Mouse (Mus musculus) heart, adult 18-20 months (tissue): ENCODE measurements around the gene Fam213a. TPM values are rescaled to one million over a fixed set of nuclear protein-coding genes. Genes with fewer than 3 reads are reported as not detected.

Experiments used
- DNase-seq, 2 experiments: peaks; one replicate each; pipeline ENCODE4 v3.0.0; 2021 to 2022; ENCODE audit warnings: mixed read lengths in 1 of 2
- total RNA-seq, 2 experiments: library from RNA; stranded (reverse); gene quantifications; 2 replicates each; pipeline ENCODE4 v1.2.3; 2021

Fam213a gene
- total RNA-seq, 2 experiments from 2014 or later, result 33.8 to 46.0 TPM

DNA sequence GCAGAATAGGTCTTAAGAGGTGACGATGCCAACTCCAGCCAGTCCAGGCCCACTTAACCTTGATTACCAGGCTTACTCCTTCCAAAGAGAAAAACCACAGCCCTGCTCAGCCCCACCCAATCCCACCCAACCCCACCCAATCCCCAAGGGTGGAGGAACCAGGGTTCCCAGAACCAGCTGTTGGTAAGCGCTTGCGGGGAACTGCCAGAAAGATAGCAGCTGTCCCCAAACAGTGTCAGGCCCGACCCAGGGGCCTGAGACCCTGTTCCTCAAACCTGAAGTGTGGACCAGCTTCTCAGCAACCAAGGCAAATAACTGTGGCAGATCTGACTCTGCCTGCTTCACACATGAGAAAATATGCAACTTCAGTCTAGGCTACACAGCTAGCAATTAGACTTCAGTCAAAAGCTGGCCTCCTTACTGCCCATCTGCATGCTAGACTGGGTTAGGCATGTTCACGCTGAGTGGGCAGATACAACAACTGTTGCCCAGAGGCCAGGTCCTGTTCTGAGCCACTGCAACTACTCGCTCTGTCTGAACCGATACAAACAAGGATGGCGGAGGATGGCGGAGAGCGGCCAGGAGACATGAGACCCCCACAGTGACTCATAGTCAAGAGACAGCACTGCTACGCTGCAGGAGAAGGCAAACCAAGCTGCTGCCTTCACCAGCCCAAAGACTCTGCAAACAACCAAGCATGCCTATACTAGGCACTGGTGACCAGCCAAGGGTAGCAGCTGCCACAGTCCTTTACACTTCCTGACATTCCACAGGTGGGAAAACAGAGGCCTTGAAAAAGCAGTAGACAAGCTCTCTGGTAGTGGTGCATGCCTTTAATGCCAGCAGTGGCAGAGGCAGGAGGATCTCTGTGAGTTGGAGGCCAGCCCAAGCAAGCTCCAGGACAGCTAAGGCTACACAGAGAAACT is 51.0 kb downstream of the Fam213a start:
- no peak for DNase-seq

DNA sequence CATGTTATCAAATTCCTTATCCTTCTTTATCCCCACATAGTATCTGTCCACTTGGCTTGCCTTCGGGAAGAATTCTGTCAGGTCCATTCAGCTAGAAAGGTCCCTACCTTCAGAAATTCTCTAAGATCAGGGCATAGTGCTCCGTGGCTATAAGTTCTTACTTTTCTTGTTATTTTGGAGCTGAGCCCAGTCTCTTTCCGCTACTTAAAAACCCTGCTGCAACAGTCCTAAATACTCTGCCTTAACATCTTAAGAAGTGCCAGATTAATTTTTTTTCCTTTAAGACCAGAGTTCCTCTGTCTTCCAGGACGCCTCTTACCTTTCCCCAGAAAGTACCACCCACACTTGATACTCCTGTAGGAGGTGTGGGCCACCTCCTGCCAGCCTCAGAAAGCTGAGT is 53.4 kb downstream of the Fam213a start:
- DNase-seq, result no peak

DNA sequence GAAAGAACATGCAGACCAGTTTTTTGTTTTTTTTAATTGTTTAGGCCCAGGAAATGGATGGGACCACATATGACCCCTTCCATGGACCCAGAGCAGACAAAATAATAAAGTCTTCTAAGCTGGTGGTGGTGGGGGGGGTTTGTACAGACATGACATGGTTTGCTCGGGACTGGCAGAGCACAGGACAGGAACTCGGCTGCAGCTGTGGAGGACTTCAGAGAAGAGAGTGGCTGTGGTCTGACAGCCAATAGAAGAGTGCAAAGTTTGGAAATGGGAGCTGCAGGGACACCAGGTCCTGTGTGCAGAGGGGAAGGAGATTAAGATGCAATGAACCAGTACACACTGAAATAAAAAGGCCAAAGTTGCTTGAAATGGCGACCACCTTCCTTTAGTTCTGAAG is 54.0 kb downstream of the Fam213a start:
- no peak for DNase-seq

DNA sequence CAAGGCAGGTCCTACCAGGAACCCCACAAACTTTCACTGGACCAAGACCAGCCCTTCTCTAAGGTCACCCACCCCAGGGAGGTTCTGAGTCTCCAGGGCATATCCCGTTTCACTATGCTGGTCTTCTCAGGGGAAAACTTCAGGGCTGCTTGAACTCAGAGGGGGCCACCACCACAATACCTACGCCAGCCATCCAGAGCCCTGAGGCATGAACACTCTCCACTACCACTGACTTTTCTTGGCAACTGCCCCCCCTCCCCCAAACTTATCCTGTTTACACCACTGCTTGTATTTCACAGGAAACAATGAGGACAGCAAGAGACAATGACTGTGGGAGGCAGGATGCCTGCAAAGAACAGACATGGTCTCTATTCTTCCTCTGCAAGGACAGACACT is 54.6 kb downstream of the Fam213a start:
- peak; percentile 47 to 80 for DNase-seq

DNA sequence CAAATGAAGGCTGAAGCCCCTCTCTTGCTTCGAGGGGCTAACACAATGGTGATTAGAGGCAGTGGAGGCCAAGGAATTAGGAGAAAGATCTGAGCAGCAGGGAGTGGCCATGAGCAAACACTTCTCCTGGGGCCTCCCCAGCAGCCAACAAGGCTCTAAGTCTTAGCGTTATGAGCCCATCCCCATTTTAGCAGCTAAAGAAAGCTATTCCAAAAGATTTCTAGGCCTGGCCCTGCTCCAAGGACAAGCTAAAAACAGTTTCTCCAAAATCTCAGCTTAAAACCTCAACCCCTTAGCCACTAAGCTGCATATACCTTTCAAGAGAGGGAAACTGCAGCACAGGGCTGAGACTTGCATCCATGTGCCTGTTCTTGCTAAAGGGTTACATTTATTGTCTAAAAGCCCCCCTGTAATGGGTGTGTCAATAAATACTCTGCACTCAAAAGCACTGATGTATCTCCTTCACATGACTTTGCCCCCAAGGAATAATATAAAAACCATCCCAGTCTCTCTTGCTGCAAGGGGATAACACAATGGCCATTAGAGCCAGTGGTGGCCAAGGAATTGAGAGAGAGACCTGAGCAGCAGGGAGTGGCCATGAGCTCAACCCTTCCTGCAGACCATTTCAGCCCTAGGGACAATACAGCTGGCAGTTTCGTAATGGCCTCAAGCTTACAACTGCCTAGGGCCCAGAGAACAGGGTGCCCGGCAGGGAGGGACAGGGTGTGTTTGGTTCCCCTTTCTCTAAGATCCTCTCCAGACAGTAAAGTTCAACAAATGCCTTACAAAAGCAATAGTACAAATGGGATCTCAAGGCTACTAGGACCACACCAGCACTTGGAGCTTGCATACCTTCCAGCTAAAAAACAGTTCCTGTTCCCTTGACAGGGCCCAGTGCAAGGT is 55.3 kb downstream of the Fam213a start:
- peak; percentile 59 to 80 for DNase-seq

DNA sequence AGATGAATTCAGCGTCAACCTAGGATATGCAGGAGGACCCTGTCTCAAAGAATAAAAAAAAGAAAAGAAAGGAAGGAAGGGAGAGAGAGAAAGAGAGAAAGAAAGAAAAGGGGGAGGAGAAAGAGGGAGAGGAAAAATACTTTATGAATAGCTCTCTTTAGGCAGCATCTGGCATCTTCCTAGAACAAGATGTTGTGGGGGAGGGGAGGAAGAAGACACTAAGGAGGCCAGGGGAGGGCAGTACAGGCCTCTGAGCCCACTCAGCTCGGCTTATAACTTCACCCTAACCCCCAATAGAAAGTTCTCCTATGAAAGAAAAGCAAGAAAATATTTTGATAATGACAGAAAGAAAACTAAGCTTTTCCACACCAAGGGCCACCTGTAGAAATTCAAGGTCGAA is 56.0 kb downstream of the Fam213a start:
- no peak for DNase-seq

DNA sequence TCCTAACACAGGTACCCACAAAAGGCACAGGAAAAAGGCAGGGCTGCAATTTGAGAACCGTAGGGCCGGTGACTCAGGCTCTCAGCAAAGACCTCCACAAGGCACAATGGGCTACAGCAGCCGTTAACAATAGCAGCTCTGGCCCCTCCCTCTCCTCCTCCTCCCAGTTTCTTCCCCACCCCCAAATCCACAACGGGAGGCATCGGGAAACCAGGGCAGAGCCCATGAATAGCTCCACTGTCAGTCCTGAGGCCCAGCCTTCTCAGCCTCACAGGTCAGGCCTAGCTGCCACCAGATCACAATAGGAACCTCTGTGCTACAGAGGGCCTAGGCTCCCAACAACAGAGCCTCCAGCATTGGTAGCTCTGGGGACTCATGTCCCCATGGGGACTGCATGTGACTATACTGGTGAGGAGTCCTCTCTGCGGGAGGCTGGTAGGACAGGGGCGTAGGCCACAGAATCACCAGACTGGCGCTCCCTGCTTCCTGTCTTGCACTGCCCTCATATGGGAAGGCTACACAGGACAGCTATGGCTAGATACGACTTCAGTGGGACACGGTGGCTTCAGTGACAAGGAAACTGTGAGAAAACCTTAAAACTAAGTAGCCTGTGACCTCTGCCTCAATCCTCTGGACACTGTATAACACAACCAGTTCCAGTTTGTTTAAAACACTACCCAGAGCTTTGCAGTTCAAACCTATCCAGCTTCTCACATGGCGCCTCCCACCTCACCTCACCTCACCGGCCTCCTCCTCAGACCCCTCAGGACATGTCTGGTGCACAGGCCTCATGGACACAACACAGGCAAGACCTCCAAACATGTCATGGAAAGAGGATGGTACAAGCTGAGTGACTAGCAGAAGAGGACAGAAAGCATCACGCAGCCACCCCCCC is 57.1 kb downstream of the Fam213a start:
- peak; percentile 54 to 65 for DNase-seq

DNA sequence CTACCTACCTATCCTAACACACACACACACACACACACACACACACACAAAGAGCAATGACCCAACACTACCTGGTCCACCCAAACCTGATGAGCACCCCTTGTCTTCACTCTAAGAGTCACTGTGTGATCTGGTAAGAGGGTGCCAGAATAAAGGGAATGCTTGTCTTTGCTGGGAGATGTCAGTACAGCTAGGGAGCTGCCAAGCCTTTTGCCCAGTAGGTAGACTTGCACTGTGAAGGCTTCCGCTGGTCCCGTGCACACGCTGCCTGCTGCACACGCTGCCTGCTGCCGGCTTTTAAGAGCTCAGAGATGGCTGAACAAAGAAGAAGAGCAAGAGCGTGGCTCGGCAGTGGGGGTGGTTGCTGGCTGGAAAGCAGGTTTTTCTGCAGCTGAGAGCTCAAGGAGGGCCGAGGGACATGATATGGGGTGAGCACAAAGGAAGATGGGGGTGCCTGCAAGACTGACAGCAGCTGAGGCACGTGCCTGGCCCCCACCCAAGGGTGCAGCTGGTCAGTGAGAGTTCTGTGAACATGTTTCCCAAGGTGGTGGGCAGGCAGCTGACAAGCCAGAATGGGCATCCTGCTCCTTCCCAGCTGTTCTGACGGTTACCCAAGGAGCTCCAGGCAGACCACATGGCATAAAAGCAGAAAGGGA is 57.9 kb downstream of the Fam213a start:
- peak in 1 of 2 experiments; percentile 34 for DNase-seq

DNA sequence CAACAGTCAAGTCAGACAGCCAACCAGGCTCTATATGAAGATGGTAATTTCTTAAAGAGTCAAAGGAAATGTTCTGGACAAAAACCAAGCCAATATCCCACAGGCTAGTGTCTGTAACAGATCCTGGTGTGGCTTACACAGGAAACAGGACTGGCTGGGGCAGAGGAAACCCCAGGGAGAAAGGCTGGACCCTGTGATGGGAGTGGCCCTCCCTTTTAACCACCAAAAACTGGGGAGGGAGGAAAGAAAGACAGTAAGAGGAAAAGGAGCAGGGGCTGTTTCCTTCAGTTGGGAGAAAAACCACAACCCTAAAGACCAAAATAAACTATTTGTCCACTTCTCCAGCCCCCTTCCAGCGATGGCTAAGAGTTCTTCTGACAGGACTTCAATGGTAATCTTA is 58.4 kb downstream of the Fam213a start:
- peak in 1 of 2 experiments; percentile 50 for DNase-seq

DNA sequence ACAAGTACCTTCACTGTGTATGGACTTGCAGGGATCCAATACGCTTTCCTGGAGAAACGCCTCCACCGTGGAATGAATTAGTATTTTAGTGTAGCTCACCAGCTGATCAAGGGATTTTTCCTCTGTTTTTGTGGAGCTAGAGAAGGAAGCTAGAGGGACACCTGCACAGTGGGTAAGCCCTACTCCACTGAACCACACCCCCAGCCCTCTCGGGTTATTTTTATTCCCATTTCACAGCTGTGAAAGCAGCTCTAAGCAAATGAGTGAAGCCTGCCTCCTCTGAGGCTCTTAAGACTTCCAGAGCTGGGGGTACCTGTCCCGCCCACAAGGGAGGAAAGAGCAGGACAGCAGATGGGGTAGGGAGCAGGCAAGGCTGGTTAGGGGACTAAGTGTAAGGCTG is 60.2 kb downstream of the Fam213a start:
- DNase-seq, result peak in 1 of 2 experiments; percentile 1

DNA sequence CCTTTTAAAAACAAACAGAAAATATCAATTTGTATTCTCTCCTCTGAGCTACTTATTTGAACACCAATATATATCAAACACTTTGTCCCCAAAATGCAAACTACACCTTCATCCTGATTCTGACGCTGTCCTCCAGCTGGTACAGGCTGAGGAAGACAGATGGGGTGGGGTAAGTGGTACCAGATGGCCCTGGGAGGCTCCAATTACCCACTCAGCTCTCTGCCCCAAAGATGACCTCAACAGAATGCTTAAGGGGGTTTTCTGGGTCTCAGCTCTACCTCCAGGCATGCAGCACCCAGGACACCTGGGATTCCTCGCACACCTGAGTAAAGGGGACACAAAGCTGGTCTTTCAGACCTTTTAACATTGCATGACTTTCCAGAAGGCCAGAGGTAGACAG is 60.9 kb downstream of the Fam213a start:
- DNase-seq, result no peak

DNA sequence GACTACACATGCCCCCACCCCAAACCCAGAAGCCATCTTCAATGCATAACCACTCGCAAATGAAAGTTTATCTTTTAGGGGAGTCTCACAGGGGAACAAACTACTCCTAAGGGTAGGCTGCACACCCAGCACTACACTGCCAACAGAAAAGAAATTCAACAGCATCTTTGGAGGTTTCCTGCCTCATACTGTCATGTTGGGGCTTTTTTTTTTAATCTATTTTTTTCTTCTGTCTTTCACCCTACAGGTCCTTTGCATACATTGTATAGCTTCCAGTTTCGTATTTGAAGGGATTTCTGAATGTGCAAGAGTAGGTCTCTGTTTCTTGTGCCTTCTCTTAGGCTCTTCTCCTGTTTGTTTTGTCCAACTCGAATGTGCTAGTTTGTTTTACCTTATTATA is 61.3 kb downstream of the Fam213a start:
- no peak for DNase-seq

DNA sequence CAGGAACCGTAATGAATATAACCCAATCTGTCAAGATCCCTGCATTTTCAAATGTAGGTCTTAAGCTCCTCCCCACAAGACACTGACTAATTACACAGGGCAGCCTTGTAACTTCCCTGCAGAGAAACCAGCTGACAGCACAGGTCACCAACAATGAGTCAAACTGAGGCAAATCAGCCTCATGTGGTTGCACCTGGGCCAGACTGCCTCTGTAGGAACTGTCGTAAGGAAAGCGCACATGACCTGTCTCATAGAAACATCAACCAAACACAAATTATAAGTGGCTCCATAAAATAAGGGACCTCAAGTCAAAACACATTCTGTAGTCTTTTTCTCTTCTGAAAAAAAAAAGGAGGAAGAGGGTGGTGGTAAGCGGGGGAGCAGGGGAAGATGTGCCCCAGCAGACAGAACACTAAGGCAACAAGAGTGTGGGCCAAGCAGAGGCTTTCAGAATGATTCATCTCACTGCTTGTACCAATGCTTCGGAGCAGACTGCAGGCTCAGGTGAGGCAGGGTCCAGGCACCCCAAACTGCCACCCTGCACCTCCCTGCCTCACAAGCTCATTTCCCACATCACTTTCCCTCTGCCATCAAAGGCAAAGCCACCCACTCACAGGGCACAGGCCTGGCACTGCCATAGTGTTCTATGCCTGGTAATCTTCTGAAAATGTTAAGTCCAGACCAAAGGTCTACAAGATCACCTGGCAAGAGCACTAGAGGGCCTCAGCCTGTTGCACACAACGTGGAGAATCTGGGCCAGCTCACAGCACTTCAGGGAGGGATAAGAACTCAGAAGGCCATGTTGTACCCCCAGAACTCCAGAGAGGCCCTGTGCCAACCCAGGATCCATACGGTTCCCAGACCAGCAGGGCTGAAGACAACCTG is 63.6 kb downstream of the Fam213a start:
- DNase-seq, result no peak

DNA sequence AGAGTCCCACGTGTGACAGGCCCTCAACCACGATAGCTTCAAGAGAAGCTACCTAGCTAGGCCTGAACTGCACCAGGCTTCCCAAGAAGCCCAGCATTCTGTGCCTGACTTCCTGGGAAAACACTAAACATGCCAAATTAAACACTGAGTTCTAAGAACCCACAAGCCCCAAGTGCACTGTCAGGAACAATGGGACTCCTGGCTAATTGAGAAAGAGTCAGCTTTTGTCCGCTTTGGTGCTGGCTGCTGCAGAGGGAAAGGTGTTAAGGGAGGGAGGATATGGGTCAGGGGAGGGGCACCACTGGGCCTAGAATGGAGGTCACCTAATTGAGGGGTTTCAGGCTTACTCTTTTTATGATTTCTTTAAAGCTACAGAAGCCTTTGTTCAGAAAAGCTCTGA is 64.5 kb downstream of the Fam213a start:
- no peak for DNase-seq

DNA sequence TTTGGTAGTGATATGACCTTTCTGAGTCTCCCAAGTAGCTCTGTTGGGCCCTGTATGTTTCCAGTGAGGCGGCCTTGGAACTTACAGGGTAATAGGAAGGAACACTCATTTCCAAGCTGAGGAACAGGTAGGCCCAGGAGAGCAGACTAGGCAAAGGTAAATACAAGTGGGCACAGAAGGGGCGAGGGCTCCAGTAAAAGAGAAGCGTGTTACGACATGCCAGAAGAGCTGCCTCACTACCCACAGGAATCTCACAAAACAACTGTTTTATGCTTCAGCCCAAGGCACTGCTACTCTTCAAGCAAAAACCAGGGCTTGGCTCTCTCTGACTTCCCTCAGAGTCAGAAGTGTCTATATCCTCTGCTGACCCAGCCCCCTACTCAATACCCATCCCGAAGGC is 65.1 kb downstream of the Fam213a start:
- DNase-seq, result no peak

DNA sequence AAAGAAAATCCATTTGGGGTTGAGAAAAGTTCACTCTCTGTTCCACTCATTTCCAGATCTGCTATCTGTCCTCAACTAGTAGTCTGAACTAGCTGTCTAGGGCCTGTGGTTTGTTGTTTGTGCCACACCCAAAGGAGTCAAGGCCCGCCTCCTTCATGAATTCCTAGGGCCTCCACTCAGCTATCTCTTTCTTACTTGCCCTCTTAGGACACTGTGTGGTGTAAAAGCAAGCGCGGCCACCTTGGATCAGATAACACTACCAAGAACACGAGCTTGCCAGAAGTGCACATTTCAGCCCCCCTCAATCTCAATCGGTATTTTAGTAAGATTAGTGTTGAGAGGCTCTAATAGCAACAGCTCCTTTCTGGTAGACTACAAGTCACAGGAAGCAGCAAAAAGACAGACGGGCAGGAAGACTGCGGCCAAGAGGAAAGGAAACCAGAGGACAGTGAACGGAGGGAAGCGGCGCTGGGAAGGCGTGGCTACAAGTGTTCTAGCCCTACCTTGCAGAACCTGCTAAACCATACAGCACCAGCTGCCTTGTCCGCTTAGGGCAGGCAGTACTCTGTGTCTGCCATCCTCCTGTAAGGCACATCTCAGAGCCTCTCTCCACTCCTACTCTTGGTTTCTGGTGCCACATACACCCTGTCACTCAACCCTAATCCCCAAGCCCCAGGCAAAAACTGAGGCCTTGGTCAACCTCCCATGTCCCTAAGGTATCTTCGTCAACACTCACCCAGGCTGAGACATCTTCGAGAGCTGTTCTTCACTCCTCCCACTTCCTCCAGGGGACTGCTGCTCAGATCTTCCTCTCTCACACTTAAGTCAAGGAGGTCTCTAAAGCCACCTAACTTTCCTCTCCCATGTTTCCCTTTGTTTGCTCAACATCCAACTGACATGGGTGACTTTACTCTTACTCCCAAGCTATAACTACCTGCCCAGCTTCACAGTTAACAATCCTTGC is 65.9 kb downstream of the Fam213a start:
- peak in 1 of 2 experiments; percentile 64 for DNase-seq

DNA sequence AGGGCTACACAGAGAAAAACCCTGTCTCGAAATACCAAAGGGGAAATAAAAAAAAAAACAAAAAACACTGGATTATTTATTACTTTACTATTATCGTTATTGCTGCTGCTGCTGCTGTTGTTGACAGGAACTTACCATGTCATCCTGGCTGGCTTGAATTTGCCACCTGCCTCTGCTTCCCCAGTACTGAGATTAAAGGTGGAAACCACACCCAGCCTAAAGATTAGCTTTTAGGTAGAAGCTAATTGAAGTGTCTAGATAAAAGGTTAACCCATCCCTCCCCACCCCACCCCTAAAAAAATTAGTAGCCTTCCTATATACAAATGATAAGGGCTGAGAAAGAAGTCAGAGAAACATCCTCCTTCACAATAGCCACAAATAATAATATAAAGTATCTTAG is 69.8 kb downstream of the Fam213a start:
- no peak for DNase-seq
